Mouse (Mus musculus): ENCODE measurements around the gene Brd9.
"Not testable (repeated sequence)": the region's sequence is repeated elsewhere in the genome, so short reads cannot be mapped to it uniquely, and the experiment has no call there.

Brd9 gene

DNA sequence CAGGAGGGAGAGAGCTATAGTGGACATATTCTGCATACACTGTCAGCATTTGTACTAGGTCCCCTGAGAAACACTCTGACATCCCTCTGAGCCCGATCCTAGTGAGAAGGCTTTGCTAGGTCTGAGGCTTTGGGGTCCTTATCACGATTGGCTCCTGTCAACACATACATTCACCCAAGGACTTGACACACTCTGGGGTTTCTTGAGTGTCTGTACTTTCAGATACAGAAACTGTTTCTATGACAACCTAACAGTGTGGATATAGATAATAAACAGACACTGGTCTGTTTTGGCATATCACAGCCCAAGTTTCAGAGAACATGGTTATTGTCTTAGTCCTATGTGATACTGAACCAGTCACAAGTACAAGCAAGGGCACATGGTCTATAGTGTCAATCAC is 53.1 kb downstream of the Brd9 start:
- no peak for DNase-seq (ENCODE audit: low spot score)

GRCm38 (mm10) chr13:73991267-73991666 is 53.7 kb downstream of the Brd9 start:
- no peak for DNase-seq (ENCODE audit: low spot score)

DNA sequence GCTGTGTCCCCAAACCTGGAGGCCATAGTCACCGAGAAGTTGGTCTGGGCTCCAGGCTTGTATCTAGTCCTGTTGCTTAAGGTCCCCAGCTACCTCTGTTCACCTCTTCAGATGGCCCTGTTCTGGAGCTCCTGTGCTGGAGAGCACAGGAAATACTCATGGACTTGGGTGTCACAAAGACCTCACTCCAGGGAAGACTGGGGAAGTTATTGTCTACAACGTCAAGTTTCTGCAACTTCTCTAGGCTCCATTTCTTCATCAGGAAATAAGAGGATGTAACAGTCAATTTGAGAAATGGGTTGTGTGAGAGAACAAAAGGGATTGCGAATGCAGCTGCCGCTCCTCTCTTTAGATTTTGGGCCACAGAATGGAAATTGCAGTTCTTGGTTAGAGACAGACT is 58.8 kb downstream of the Brd9 start:
- no peak for DNase-seq (ENCODE audit: low spot score)

DNA sequence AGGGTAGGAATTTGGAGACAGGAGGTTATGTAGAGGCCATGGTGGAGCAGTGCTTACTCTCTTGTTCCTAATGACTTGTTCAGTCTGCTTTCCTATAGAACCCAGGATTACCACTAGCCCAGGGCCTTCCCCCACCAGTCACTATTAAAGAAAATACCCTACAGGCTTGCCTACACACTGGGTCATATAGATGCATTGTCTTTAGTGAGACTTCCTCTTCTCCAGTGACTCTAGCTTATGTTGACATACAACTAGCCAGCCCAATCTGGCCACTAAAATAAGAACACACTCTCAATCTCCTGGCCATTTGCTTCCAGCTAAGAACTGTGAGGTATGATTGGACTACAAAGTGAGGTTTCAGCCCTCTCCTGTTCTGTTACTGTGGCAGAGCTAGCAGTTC is 62.9 kb downstream of the Brd9 start:
- DNase-seq (ENCODE audit: low spot score): no peak

DNA sequence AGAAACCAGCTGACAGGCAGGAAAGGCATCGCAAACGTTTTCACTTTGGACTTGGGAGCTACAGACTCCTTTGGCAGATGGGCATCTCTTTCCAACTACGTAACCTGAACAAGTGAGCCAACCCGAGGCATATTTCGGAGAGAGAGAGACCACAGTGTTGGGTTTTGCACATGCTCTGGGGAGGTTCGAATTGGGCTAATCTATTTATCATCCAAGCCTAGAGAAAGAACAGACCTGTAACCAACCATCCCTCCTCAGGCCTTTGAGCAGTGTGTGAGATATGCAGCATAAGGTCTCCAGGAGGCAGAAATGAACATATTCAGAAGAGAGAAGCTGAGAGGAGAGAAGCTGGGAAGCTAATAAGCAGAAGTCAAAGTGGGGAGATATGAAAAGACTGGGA is 63.4 kb downstream of the Brd9 start:
- DNase-seq (ENCODE audit: low spot score): no peak

DNA sequence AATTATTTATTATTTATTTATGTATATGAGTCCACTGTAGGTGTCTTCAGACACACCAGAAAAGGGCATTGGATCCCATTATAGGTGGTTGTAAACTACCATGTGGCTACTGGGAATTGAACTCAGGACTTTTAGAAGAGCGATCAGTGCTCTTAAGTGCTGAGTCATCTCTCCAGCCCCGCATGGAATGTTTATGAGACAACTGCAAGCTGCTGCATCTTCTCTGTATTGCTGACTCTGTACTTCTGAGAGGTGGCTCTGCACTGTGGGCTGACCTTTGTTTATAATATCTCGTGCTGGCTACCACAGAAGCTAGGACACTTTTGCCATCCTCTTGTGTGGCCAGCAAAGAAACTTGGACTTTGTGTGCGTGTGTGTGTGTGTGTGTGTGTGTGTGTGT is 63.9 kb downstream of the Brd9 start:
- DNase-seq (ENCODE audit: low spot score): no peak

DNA sequence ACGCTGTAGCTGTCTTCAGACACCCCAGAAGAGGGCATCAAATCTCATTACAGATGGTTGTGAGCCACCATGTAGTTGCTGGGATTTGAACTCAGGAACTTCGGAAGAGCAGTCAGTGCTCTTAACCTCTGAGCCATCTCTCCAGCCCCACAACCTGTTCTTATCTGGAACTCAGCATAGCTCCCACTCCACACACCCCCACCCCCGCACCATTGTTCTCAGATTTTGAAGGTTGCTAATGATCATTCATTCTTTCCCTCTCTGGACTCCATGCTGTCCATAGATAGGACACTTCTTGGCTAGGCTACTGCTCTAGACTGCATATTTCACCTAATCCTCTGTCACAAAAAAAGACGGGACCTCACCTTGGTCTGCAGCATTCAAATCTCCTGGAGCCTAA is 69.3 kb downstream of the Brd9 start:
- DNase-seq (ENCODE audit: low spot score): not testable (repeated sequence)

- DNase-seq (ENCODE audit: low spot score): not testable (repeated sequence)
Observed at GRCm38 (mm10) chr13:74008216-74008615, 70.6 kb downstream of the Brd9 start.

DNA sequence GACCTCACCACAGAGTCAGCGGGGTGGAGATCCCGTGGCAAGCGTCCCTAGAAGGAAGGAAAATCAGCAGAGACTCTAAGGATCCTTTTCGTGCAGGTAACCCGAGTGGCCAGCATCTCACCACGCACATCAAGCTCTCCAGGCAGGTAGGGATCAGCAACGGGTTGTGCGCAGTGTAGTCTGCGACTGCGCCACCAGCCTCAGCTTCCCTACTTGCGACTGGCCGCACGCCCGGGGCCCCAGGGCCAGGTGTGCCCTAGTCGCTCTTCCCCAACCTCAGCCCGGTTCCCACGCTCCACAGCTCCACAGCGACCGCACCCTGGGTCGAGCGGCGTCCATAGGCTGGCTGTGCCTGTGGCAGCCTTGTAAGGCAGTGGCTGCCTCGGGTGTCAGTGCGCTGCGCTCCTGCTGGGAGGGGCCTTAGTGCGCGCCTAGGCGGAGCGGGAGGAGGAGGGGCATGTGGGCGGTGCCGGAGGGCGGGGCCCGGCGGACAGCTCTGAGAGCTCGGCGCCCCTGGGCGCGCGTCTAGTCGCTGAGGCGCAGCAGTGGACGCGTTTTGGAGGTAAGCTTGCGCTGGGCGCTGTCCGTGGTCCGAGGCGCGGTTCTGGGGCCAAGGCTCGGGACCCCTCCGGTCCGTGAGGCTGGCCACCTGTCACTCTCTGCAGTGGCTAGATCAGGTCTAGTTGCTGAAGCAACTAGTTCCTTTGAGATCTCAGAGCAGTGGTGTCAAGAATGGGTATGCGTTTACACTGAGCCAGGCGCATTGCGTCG is 71.5 kb downstream of the Brd9 start, which contains the start of gene Tppp:
TSS of gene Tppp (plus strand) at position 460 of the 771 bp plus-strand sequence.
- peak; percentile 94 for DNase-seq (ENCODE audit: low spot score)

- DNase-seq (ENCODE audit: low spot score): peak; percentile 61
Observed at GRCm38 (mm10) chr13:74009791-74010614, 72.4 kb downstream of the Brd9 start.

Measured in urinary bladder, postnatal 25 days (tissue).